Mouse (Mus musculus) neural tube, embryonic 14.5 days (tissue): ENCODE measurements around the gene Nlgn1. TPM values are rescaled to one million over a fixed set of nuclear protein-coding genes. Genes with fewer than 3 reads are reported as not detected.

Experiments
- ATAC-seq: fragments of 200-750 bp; cut with Nextera tagmentation; 2 replicates; pipeline ENCODE4 v1.8.0; 2017; ENCODE audit warnings: low read depth, mild to moderate bottlenecking, moderate TSS enrichment, moderate library complexity
- H3K27ac ChIP-seq: fragments of 300-500 bp; sonication (generic); 2 replicates; pipeline ENCODE4 v1.5.1; 2014; ENCODE audit warnings: low read depth, mild to moderate bottlenecking, control low read depth, low read length, moderate library complexity, mixed read lengths
- H3K27me3 ChIP-seq: fragments of 300-500 bp; sonication (generic); 2 replicates; pipeline ENCODE4 v1.6.1; 2014; ENCODE audit warnings: low read length; ENCODE audit not compliant: control insufficient read depth, insufficient read depth
- H3K36me3 ChIP-seq: fragments of 300-500 bp; sonication (generic); 2 replicates; pipeline ENCODE4 v1.6.1; 2014; ENCODE audit warnings: low read length, mixed read lengths; ENCODE audit not compliant: control insufficient read depth, insufficient read depth
- H3K4me1 ChIP-seq: fragments of 300-500 bp; sonication (generic); 2 replicates; pipeline ENCODE4 v1.6.1; 2014; ENCODE audit warnings: low read length; ENCODE audit not compliant: control insufficient read depth, insufficient read depth
- H3K4me2 ChIP-seq: fragments of 300-500 bp; sonication (generic); 2 replicates; pipeline ENCODE4 v1.6.1; 2014; ENCODE audit warnings: mild to moderate bottlenecking, low read depth, low read length, control low read depth
- H3K4me3 ChIP-seq: fragments of 300-500 bp; sonication (generic); 2 replicates; pipeline ENCODE4 v1.5.1; 2014; ENCODE audit warnings: low read depth, low read length, control low read depth, mixed read lengths
- H3K9ac ChIP-seq: fragments of 300-500 bp; sonication (generic); replicated peaks from 2 replicates; pipeline ENCODE4 v1.6.1; 2014; ENCODE audit warnings: low read depth, mild to moderate bottlenecking, control low read depth, low read length, mixed read lengths
- H3K9me3 ChIP-seq: fragments of 300-500 bp; sonication (generic); 2 replicates; pipeline ENCODE4 v1.6.1; 2016; ENCODE audit warnings: low read length; ENCODE audit not compliant: control insufficient read depth
- WGBS: fragments of 180-500 bp; shearing (Covaris S2); extraction: QIAGEN DNeasy Blood & Tissue Kit; methylation state at CpG from one replicate; pipeline ENCODE4 v1.1.7; 2014; 5-methylcytosine and 5-hydroxymethylcytosine counted together
- polyA plus RNA-seq: library from polyadenylated mRNA; unstranded; fragments of >200 nt; fragmentation: Nextera tagmentation; extraction: Ambion mirVana; gene quantifications from 2 replicates; pipeline ENCODE4 v1.2.1, GENCODE M21; 2014

The Nlgn1 gene
- polyA plus RNA-seq, 1 experiment from 2014 or later, result 39.3 TPM

GRCm38 (mm10) chr3:25858384-25858783 is 473.9 kb downstream of the Nlgn1 start:
- H3K36me3 ChIP-seq, result no peaks in the 10 kb centered on the region

GRCm38 (mm10) chr3:25844686-25845462 is 487.4 kb downstream of the Nlgn1 start:
- WGBS, result 92% methylated on average over 7 of the region's 7 CpGs
- H3K27ac ChIP-seq, result no peak overlapping the region
- no peak for ATAC-seq

More at GRCm38 (mm10) chr3:25858384-25858783, 473.9 kb downstream of the Nlgn1 start:
- Histone ChIP-seq H3K9me3 (no peaks in the 10 kb centered on the region), H3K27me3 (no peaks in the 10 kb centered on the region), H3K4me3 (no peak overlapping the region), H3K9ac (no peak overlapping the region), H3K4me1 (no peaks in the 10 kb centered on the region), H3K4me2 (no peak overlapping the region), H3K27ac (no peak overlapping the region)
- ATAC-seq, result no peak

GRCm38 (mm10) chr3:25830237-25830636 is 502.0 kb downstream of the Nlgn1 start:
- H3K27me3 ChIP-seq, result no peaks in the 10 kb centered on the region
- no peaks in the 10 kb centered on the region for H3K9me3 ChIP-seq
- no peak overlapping the region for H3K4me3 ChIP-seq
- WGBS, result 84% methylated on average over 2 of the region's 2 CpGs
- no peak overlapping the region for H3K9ac ChIP-seq
- H3K4me2 ChIP-seq, result no peak overlapping the region
- H3K4me1 ChIP-seq, result no peaks in the 10 kb centered on the region
- H3K27ac ChIP-seq, result no peak overlapping the region
- H3K36me3 ChIP-seq, result no peaks in the 10 kb centered on the region
- no peak for ATAC-seq

More at GRCm38 (mm10) chr3:25844686-25845462, 487.4 kb downstream of the Nlgn1 start:
- Histone ChIP-seq H3K9ac (no peak overlapping the region), H3K36me3 (no peaks in the 10 kb centered on the region), H3K9me3 (no peaks in the 10 kb centered on the region), H3K4me1 (no peaks in the 10 kb centered on the region), H3K4me2 (no peak overlapping the region), H3K27me3 (no peaks in the 10 kb centered on the region), H3K4me3 (no peak overlapping the region)

- Histone ChIP-seq H3K9me3 (no peaks in the 10 kb centered on the region), H3K4me2 (no peak overlapping the region), H3K4me1 (no peaks in the 10 kb centered on the region), H3K4me3 (no peak overlapping the region), H3K36me3 (no peaks in the 10 kb centered on the region), H3K27me3 (no peaks in the 10 kb centered on the region), H3K9ac (no peak overlapping the region), H3K27ac (no peak overlapping the region)
- ATAC-seq, result no peak
- 94% methylated on average over 3 of the region's 3 CpGs for WGBS
These were observed 518.9 kb downstream of the Nlgn1 start for GRCm38 (mm10) chr3:25813368-25813767.

- Histone ChIP-seq H3K36me3 (no peaks in the 10 kb centered on the region), H3K27me3 (no peaks in the 10 kb centered on the region), H3K4me1 (peaks cover 5% of the 10 kb centered on the region; the same call in 1 of the 2 replicates), H3K9me3 (no peaks in the 10 kb centered on the region), H3K4me2 (no peak overlapping the region), H3K9ac (no peak overlapping the region), H3K4me3 (no peak overlapping the region), H3K27ac (no peak overlapping the region)
- ATAC-seq, result peak; percentile 97
- WGBS, result 11% methylated on average over 3 of the region's 3 CpGs
These were observed 524.7 kb downstream of the Nlgn1 start for GRCm38 (mm10) chr3:25807559-25807958.

GRCm38 (mm10) chr3:25781651-25782050 is 550.6 kb downstream of the Nlgn1 start:
- Histone ChIP-seq H3K9ac (no peak overlapping the region), H3K4me1 (no peaks in the 10 kb centered on the region), H3K36me3 (no peaks in the 10 kb centered on the region), H3K9me3 (no peaks in the 10 kb centered on the region), H3K4me2 (no peak overlapping the region), H3K27ac (no peak overlapping the region), H3K4me3 (no peak overlapping the region), H3K27me3 (no peaks in the 10 kb centered on the region)
- WGBS, result 81% methylated on average over 2 of the region's 2 CpGs
- ATAC-seq, result no peak

GRCm38 (mm10) chr3:25775437-25775836 is 556.8 kb downstream of the Nlgn1 start:
- no peak overlapping the region for H3K27ac ChIP-seq
- no peak overlapping the region for H3K4me3 ChIP-seq

GRCm38 (mm10) chr3:25773908-25774307 is 558.4 kb downstream of the Nlgn1 start:
- no peaks in the 10 kb centered on the region for H3K9me3 ChIP-seq
- ATAC-seq, result no peak
- H3K9ac ChIP-seq, result no peak overlapping the region
- H3K36me3 ChIP-seq, result no peaks in the 10 kb centered on the region
- 73% methylated on average over 4 of the region's 4 CpGs for WGBS
- no peak overlapping the region for H3K27ac ChIP-seq
- H3K4me1 ChIP-seq, result no peaks in the 10 kb centered on the region
- no peak overlapping the region for H3K4me3 ChIP-seq
- no peaks in the 10 kb centered on the region for H3K27me3 ChIP-seq
- H3K4me2 ChIP-seq, result no peak overlapping the region

More at GRCm38 (mm10) chr3:25775437-25775836, 556.8 kb downstream of the Nlgn1 start:
- no peaks in the 10 kb centered on the region for H3K9me3 ChIP-seq
- H3K9ac ChIP-seq, result no peak overlapping the region
- H3K4me2 ChIP-seq, result no peak overlapping the region
- no peaks in the 10 kb centered on the region for H3K27me3 ChIP-seq
- H3K36me3 ChIP-seq, result no peaks in the 10 kb centered on the region
- H3K4me1 ChIP-seq, result no peaks in the 10 kb centered on the region
- ATAC-seq, result no peak
- 86% methylated on average over 6 of the region's 6 CpGs for WGBS

- H3K4me1 ChIP-seq, result no peaks in the 10 kb centered on the region
- no peak overlapping the region for H3K4me2 ChIP-seq
- H3K9ac ChIP-seq, result no peak overlapping the region
- no peak for ATAC-seq
- H3K27ac ChIP-seq, result no peak overlapping the region
- no peaks in the 10 kb centered on the region for H3K36me3 ChIP-seq
- no peak overlapping the region for H3K4me3 ChIP-seq
- H3K9me3 ChIP-seq, result no peaks in the 10 kb centered on the region
- no peaks in the 10 kb centered on the region for H3K27me3 ChIP-seq
These were observed 558.8 kb downstream of the Nlgn1 start for GRCm38 (mm10) chr3:25773467-25773866.
